Mouse (Mus musculus) CH12.LX (cell line): ENCODE measurements at regions not wholly inside any gene's neighbourhood (a gene's known extent, or its start where the extent isn't known, plus 50 kb on each side); places are given as distances from the start of the nearest gene placed in this dataset.

Experiments
- DNase-seq: peaks from one replicate; pipeline ENCODE4 v3.0.0-alpha.2; 2013; ENCODE audit errors: extremely low read depth
- H3K27ac ChIP-seq: 2 replicates; pipeline ENCODE4 v1.5.1; 2012; ENCODE audit warnings: low read depth, mild to moderate bottlenecking, control low read depth, moderate library complexity; ENCODE audit not compliant: insufficient read depth
- H3K27me3 ChIP-seq: replicated peaks from 2 replicates; pipeline ENCODE3; 2012; ENCODE audit warnings: inconsistent platforms
- H3K36me3 ChIP-seq, 2 experiments: replicated peaks in 1 of 2; 2 replicates each; pipeline versions ENCODE3 to v1.6.1; 2012; ENCODE audit warnings: inconsistent platforms in 1 of 2, low read length in 1 of 2, mild to moderate bottlenecking in 1 of 2, mixed read lengths in 1 of 2, moderate library complexity in 1 of 2; ENCODE audit not compliant: control insufficient read depth in 1 of 2, insufficient read depth in 1 of 2
- H3K4me1 ChIP-seq, 2 experiments: 2 replicates each; pipeline ENCODE4 v1.6.1; 2012; ENCODE audit warnings: inconsistent platforms in 1 of 2, moderate library complexity in 1 of 2; ENCODE audit not compliant: insufficient read depth in 2 of 2, control insufficient read depth in 1 of 2
- H3K4me2 ChIP-seq: 2 replicates; pipeline ENCODE4 v1.6.1; 2012; ENCODE audit warnings: low read depth, mild to moderate bottlenecking, control low read depth; ENCODE audit not compliant: poor library complexity, insufficient read depth, severe bottlenecking
- H3K4me3 ChIP-seq, 3 experiments: fragments of 150-350 bp in 1 of 3; sonication (generic) in 1 of 3; replicated peaks in 1 of 3; 2 replicates each; pipeline versions ENCODE3 to v1.5.1; 2011 to 2012; ENCODE audit warnings: low read depth in 2 of 3, low read length in 2 of 3, mild to moderate bottlenecking in 2 of 3, moderate library complexity in 2 of 3, control low read depth in 1 of 3, improper control_type of control experiment in 1 of 3, inconsistent platforms in 1 of 3, mixed read lengths in 1 of 3; ENCODE audit not compliant: poor library complexity in 1 of 3
- H3K79me2 ChIP-seq: replicated peaks from 2 replicates; pipeline ENCODE4 v1.6.1; 2012; ENCODE audit warnings: mild to moderate bottlenecking, moderate library complexity; ENCODE audit not compliant: control insufficient read depth, poor library complexity, insufficient read depth, severe bottlenecking; ENCODE audit errors: extremely low read depth
- H3K9ac ChIP-seq: 2 replicates; pipeline ENCODE4 v1.6.1; 2012; ENCODE audit warnings: low read depth, mild to moderate bottlenecking, control low read depth, moderate library complexity; ENCODE audit not compliant: insufficient read depth
- H3K9me3 ChIP-seq: replicated peaks from 2 replicates; pipeline ENCODE3; 2012; ENCODE audit warnings: low read length, inconsistent platforms, mixed read lengths
- CHD1 ChIP-seq: IDR thresholded peaks from 2 replicates; pipeline ENCODE4 v1.6.1; 2012; ENCODE audit warnings: low read depth, low read length, improper control_type of control experiment, inconsistent platforms
- CTCF ChIP-seq, 2 experiments: IDR thresholded peaks in 1 of 2; conservative IDR thresholded peaks in 1 of 2; 2 replicates each; pipeline ENCODE4 v1.5.1; 2011 to 2012; ENCODE audit warnings: low read depth in 2 of 2, low read length in 2 of 2, improper control_type of control experiment in 1 of 2, inconsistent platforms in 1 of 2, mild to moderate bottlenecking in 1 of 2, moderate library complexity in 1 of 2
- E2F4 ChIP-seq: IDR thresholded peaks from 2 replicates; pipeline ENCODE4 v1.6.1; 2011; ENCODE audit warnings: low read depth, low read length, improper control_type of control experiment; ENCODE audit not compliant: insufficient replicate concordance
- ELF1 ChIP-seq: IDR thresholded peaks from 2 replicates; pipeline ENCODE4 v1.6.1; 2014; ENCODE audit warnings: low read depth, mild to moderate bottlenecking, inconsistent platforms, low read length, improper control_type of control experiment
- EP300 ChIP-seq: IDR thresholded peaks from 2 replicates; pipeline ENCODE4 v1.6.1; 2011; ENCODE audit warnings: low read length, improper control_type of control experiment
- ETS1 ChIP-seq: conservative IDR thresholded peaks from 2 replicates; pipeline ENCODE4 v1.6.1; 2012; ENCODE audit warnings: low read depth, mild to moderate bottlenecking, inconsistent platforms, low read length, improper control_type of control experiment, moderate library complexity
- GABPA ChIP-seq: IDR thresholded peaks from 2 replicates; pipeline ENCODE4 v1.6.1; 2012; ENCODE audit warnings: low read depth, low read length, improper control_type of control experiment, inconsistent platforms; ENCODE audit not compliant: insufficient replicate concordance
- HCFC1 ChIP-seq: IDR thresholded peaks from 2 replicates; pipeline ENCODE4 v1.6.1; 2012; ENCODE audit warnings: low read depth, mild to moderate bottlenecking, inconsistent platforms, low read length, improper control_type of control experiment
- JUN ChIP-seq: IDR thresholded peaks from 2 replicates; pipeline ENCODE4 v1.6.1; 2011; ENCODE audit warnings: low read depth, mild to moderate bottlenecking, low read length, improper control_type of control experiment, moderate library complexity; ENCODE audit not compliant: insufficient read depth
- MAX ChIP-seq: IDR thresholded peaks from 2 replicates; pipeline ENCODE4 v1.6.1; 2011; ENCODE audit warnings: low read length, improper control_type of control experiment
- MEF2A ChIP-seq: IDR thresholded peaks from 2 replicates; pipeline ENCODE4 v1.6.1; 2014; ENCODE audit warnings: low read depth, mild to moderate bottlenecking, inconsistent platforms, low read length, improper control_type of control experiment, borderline replicate concordance
- MYC ChIP-seq: IDR thresholded peaks from 2 replicates; pipeline ENCODE4 v1.6.1; 2011; ENCODE audit warnings: low read depth, mild to moderate bottlenecking, improper control_type of control experiment, low read length
- NRF1 ChIP-seq: IDR thresholded peaks from 2 replicates; pipeline ENCODE4 v1.6.1; 2014; ENCODE audit warnings: low read depth, mild to moderate bottlenecking, inconsistent platforms, low read length, improper control_type of control experiment, moderate library complexity
- PAX5 ChIP-seq: IDR thresholded peaks from 2 replicates; pipeline ENCODE4 v1.6.1; 2012; ENCODE audit warnings: low read length, inconsistent platforms, mixed read lengths
- POLR2A ChIP-seq: IDR thresholded peaks from 2 replicates; pipeline ENCODE4 v1.6.1; 2011; ENCODE audit warnings: low read depth, mild to moderate bottlenecking, improper control_type of control experiment, low read length
- POLR2AphosphoS2 ChIP-seq: IDR thresholded peaks from 2 replicates; pipeline ENCODE4 v1.6.1; 2011; ENCODE audit warnings: low read depth, low read length, improper control_type of control experiment
- RAD21 ChIP-seq: IDR thresholded peaks from 2 replicates; pipeline ENCODE4 v1.6.1; 2011; ENCODE audit warnings: low read depth, mild to moderate bottlenecking, low read length, improper control_type of control experiment, moderate library complexity
- RCOR1 ChIP-seq: conservative IDR thresholded peaks from 2 replicates; pipeline ENCODE4 v1.6.1; 2012; ENCODE audit warnings: low read depth, mild to moderate bottlenecking, inconsistent platforms, low read length, improper control_type of control experiment
- SIN3A ChIP-seq: IDR thresholded peaks from 2 replicates; pipeline ENCODE4 v1.6.1; 2012; ENCODE audit warnings: low read length, improper control_type of control experiment, inconsistent platforms
- SMC3 ChIP-seq: IDR thresholded peaks from 2 replicates; pipeline ENCODE4 v1.6.1; 2011; ENCODE audit warnings: low read depth, low read length, improper control_type of control experiment
- TBP ChIP-seq: conservative IDR thresholded peaks from 2 replicates; pipeline ENCODE4 v1.6.1; 2011; ENCODE audit warnings: low read depth, low read length, improper control_type of control experiment
- USF1 ChIP-seq: IDR thresholded peaks from 2 replicates; pipeline ENCODE4 v1.6.1; 2014; ENCODE audit warnings: low read depth, mild to moderate bottlenecking, inconsistent platforms, low read length, improper control_type of control experiment
- ZC3H11A ChIP-seq: IDR thresholded peaks from 2 replicates; pipeline ENCODE4 v1.6.1; 2012; ENCODE audit warnings: low read depth, mild to moderate bottlenecking, inconsistent platforms, low read length, improper control_type of control experiment
- ZKSCAN1 ChIP-seq: IDR thresholded peaks from 2 replicates; pipeline ENCODE4 v1.6.1; 2012; ENCODE audit warnings: low read depth, inconsistent platforms, low read length, improper control_type of control experiment, borderline replicate concordance
- ZMIZ1 ChIP-seq: IDR thresholded peaks from 2 replicates; pipeline ENCODE4 v1.6.1; 2012; ENCODE audit warnings: low read depth, mild to moderate bottlenecking, inconsistent platforms, low read length, improper control_type of control experiment
- dilution Hi-C: fragments of 300-500 bp; cut with MboI; formaldehyde crosslinking; loops from 2 replicates; pipeline ENCODE4 v1.14.3; 2020; ENCODE audit warnings: low sequenced_read_pairs; ENCODE audit not compliant: extremely low pct_unique_long_range_greater_than_20kb, extremely low pct_ligation_motif_present
- in situ Hi-C: fragments of 300-500 bp; cut with MboI; formaldehyde crosslinking; loops from 3 replicates; pipeline ENCODE4 v1.14.3; 2019; ENCODE audit warnings: low sequenced_read_pairs, low pct_ligation_motif_present, low pct_unique_long_range_greater_than_20kb, mixed read lengths

DNA sequence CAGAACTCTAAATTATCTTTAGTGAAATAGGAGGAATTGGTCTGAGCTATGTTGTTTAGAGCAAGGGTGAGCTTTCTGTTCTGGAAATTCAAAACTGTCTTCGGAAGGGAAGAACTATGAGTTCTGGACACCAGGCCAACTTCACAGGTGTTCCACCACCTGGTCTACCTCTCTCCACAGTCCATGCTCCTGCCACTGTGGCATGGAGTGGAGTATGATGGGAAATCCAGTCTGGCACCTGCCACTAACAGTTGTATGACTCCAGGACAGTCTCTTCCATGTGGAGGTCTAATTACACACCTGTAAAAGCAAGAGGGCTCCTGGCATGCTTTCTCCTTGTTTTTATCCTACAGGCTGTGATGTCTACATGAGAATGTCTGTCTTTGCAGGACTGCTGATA, 154.7 kb upstream of the 4931417E11Rik start:
- Histone ChIP-seq H3K9ac (no peak overlapping the region), H3K9me3 (peaks cover 14% of the 10 kb centered on the region), H3K4me2 (no peak overlapping the region), H3K27me3 (no peaks in the 10 kb centered on the region), H3K4me1 (no peaks in the 10 kb centered on the region), H3K79me2 (no peaks in the 10 kb centered on the region), H3K4me3 (no peak overlapping the region), H3K36me3 (no peaks in the 10 kb centered on the region), H3K27ac (no peak overlapping the region)
- TF ChIP-seq ZMIZ1 (no peak), PAX5 (no peak), E2F4 (no peak), CHD1 (no peak), CTCF (conservative IDR thresholded peaks at IDR 0.05 in 1 of 2, IDR thresholded peaks at IDR 0.05 in 1 of 2; ENCODE audit: low read depth in 2 of 2, low read length in 2 of 2) (no peak), RCOR1 (no peak), ZKSCAN1 (no peak), ELF1 (no peak), HCFC1 (no peak), MEF2A (no peak), POLR2A (no peak)
- dilution Hi-C loops: no loop called here
- DNase-seq: no peak
- in situ Hi-C loops: no loop called here

DNA sequence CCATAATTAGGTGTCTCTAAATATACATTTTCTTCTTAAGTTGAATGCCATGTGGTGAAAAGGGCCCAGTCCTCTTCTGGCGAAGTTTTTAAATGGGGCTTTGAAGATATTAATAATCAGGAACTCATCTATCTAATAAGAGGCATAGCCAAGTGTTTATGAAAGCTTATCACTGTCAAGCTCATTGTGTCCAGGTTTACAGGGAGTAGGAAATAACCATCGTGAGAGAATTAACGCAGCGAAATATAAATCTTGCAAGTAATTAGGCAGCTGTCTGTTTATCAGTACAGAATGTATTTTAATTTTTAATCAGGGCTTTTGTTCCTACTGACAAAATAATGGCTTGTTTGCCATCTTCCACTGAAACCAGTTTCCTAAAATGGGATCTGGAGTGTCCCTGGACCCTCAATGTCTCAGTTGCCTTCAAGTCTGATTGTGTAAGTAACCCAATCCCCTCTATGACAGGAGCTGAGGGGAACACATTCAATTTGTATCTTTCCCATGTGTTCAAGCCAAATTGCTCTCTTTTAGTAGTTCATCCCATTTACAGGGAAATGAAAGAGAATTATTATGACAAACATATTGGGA, 152.5 kb upstream of the 4931417E11Rik start:
- Histone ChIP-seq H3K9me3 (peaks cover 14% of the 10 kb centered on the region), H3K4me2 (no peak overlapping the region), H3K27ac (no peak overlapping the region), H3K36me3 (no peaks in the 10 kb centered on the region), H3K79me2 (no peaks in the 10 kb centered on the region), H3K4me1 (no peaks in the 10 kb centered on the region), H3K9ac (no peak overlapping the region), H3K4me3 (no peak overlapping the region), H3K27me3 (no peaks in the 10 kb centered on the region)
- in situ Hi-C loops: no loop called here
- DNase-seq: no peak
- TF ChIP-seq CTCF (conservative IDR thresholded peaks at IDR 0.05 in 1 of 2, IDR thresholded peaks at IDR 0.05 in 1 of 2; ENCODE audit: low read depth in 2 of 2, low read length in 2 of 2) (no peak), JUN (no peak), SIN3A (no peak), SMC3 (no peak), RAD21 (no peak), GABPA (no peak), RCOR1 (no peak), CHD1 (no peak), USF1 (no peak), MYC (no peak), MAX (no peak), POLR2AphosphoS2 (no peak), ZC3H11A (no peak), NRF1 (no peak), EP300 (no peak), ETS1 (no peak), TBP (no peak), ZMIZ1 (no peak)
- dilution Hi-C loops: no loop called here
